ENCODE assay signal across 8 mouse cellular contexts in the genomic region with DNA sequence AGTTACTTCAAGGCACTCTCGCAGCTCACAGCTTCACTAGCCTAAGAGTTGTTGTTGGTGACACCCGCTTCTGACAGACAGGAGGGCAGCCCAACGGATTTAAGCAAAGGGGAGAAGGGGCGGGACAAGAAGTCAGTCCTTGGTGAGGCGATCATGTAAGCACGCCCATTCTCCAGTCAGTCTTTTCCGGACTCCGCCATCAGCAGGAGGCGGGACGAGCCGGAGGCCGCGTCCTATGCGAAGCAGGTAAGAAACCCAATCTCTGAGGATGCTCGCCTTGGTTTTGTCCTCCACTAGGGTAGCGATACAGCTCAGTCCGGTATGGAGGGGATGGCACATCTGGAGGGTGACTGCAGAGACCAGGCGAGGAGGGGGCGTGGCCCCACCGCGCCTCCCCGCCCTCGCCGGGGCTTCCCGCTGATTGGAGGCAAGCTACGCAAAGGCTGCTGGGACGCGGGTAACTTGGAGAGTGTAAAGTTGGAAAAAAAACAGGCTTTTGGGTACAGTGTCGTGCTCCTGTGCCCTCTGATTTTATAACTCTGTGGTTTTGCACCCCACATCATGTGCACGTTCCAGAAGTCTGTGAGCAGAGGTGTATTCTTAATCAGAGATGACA. TPM values are rescaled to one million over a fixed set of nuclear protein-coding genes. Genes with fewer than 3 reads are reported as not detected.
DNase-seq lines count a peak whose midpoint lies in the region; ATAC-seq and TF ChIP-seq lines count a peak whose summit lies in the region.

A gene (plus strand): TSS at position 139 of the 616 bp plus-strand sequence.
A gene (minus strand): TSS at position 397 of the 616 bp plus-strand sequence.

- under 1% methylated on average over 30 of the region's 30 CpGs for WGBS in bone marrow, adult 2 months
- WGBS in embryonic facial prominence, embryonic 15.5 days, result 0% methylated on average over 30 of the region's 30 CpGs

- H3K9me3 ChIP-seq in embryonic facial prominence, embryonic 15.5 days (replicated peaks), result no peaks in the 10 kb centered on the region

- no peaks in the 10 kb centered on the region; the same call in 1 of the 2 replicates for H3K4me1 ChIP-seq in bone marrow, adult 2 months (ENCODE audit: control insufficient read depth, insufficient read depth, low read length)
- peaks cover 14% of the 10 kb centered on the region for H3K4me1 ChIP-seq in embryonic facial prominence, embryonic 15.5 days

- H3K4me2 ChIP-seq in embryonic facial prominence, embryonic 15.5 days (replicated peaks), result peak within 1 kb of the TSS; percentile 87

- peak within 1 kb of the TSS; percentile 82 for H3K4me3 ChIP-seq in bone marrow, adult 2 months (replicated peaks; ENCODE audit: control insufficient read depth, low read depth, low read length)
- H3K4me3 ChIP-seq in embryonic facial prominence, embryonic 15.5 days (replicated peaks), result peak within 1 kb of the TSS; percentile 87

- ATAC-seq in embryonic facial prominence, embryonic 15.5 days (ENCODE audit: insufficient number of reproducible peaks, low FRiP score, low TSS enrichment, low read depth), result peak; percentile 98
- ATAC-seq in monocyte, adult 5-6 weeks (replicated peaks; ENCODE audit: insufficient number of reproducible peaks, low FRiP score, low TSS enrichment, poor library complexity, severe bottlenecking), result peak; percentile 96

- H3K9ac ChIP-seq in embryonic facial prominence, embryonic 15.5 days, result peak within 1 kb of the TSS; percentile 67

- no peaks in the 10 kb centered on the region for H3K27me3 ChIP-seq in embryonic facial prominence, embryonic 15.5 days

- H3K36me3 ChIP-seq in embryonic facial prominence, embryonic 15.5 days, result no peaks in the 10 kb centered on the region

- peak; percentile 98 for DNase-seq in A20 (ENCODE audit: low read depth, low spot score)
- peak; percentile 95 for DNase-seq in heart, adult 8-10 months (ENCODE audit: low spot score)
- peak; percentile 96 for DNase-seq in kidney, adult 9 months
- peak; percentile 91 for DNase-seq in liver
- peak; percentile 88 to 89 for DNase-seq in spleen, postnatal 4 days (ENCODE audit: low spot score in 2 of 2)

- TF ChIP-seq POLR2A in bone marrow, adult 2 months (IDR thresholded peaks at IDR 0.05; ENCODE audit: borderline replicate concordance, control insufficient read depth, low read depth, low read length), result peak; percentile 68; the same call in 1 of the 2 replicates

- no peak for TF ChIP-seq CTCF in bone marrow, adult 2 months (IDR thresholded peaks at IDR 0.05; ENCODE audit: control insufficient read depth, insufficient read depth, low read length)

- H3K27ac ChIP-seq in bone marrow, adult 2 months (ENCODE audit: control insufficient read depth, insufficient read depth, low read depth, low read length, poor library complexity), result peak within 1 kb of the TSS; percentile 69
- H3K27ac ChIP-seq in embryonic facial prominence, embryonic 15.5 days (replicated peaks), result peak within 1 kb of the TSS; percentile 93

RNA-seq across cellular contexts. Expression of the first gene that starts in this region (rescaled TPM):
- 2.1 and 2.5 TPM in 2 replicates for polyA plus RNA-seq in bone marrow, adult 2 months (2011; ENCODE audit: insufficient read depth, insufficient read length, low replicate concordance, missing spikeins)
- 33.5 and 33.7 TPM in 2 replicates for polyA plus RNA-seq in embryonic facial prominence, embryonic 15.5 days (2015; fragmentation: Nextera tagmentation; extraction: Ambion mirVana)
- total RNA-seq in heart, adult 8-10 months (2022), result 10 to 100 TPM in 3 of 4 experiments, 1 to 10 TPM in 1; 9.4 to 10.5 (median 10.4) TPM
- total RNA-seq in monocyte, adult 5-6 weeks (2017), result 2.1 to 9.9 TPM (median 9.9 TPM) in 3 replicates

RNA-seq across cellular contexts. Expression of the second gene that starts in this region (rescaled TPM):
- polyA plus RNA-seq in bone marrow, adult 2 months (2011; ENCODE audit: insufficient read depth, insufficient read length, low replicate concordance, missing spikeins), result 11.8 and 19.6 TPM in 2 replicates
- 11.5 and 13.3 TPM in 2 replicates for polyA plus RNA-seq in embryonic facial prominence, embryonic 15.5 days (2015; fragmentation: Nextera tagmentation; extraction: Ambion mirVana)
- total RNA-seq in heart, adult 8-10 months (2022), result 10 to 100 TPM; 12.2 to 14.6 (median 14.0) TPM
- 10.1 to 31.8 TPM (median 11.9 TPM) in 3 replicates for total RNA-seq in monocyte, adult 5-6 weeks (2017)

Comparison
In these comparisons a context has a peak if more than half of its experiments do, and no peak if none do; other contexts are left out.
1. Peak in every context shown above with its lines: DNase-seq, ATAC-seq, H3K4me3 ChIP-seq and H3K27ac ChIP-seq.